Mouse (Mus musculus): ENCODE measurements around the gene Chrna5.

GRCm38 (mm10) chr9:55045001-55045400 lies 64.3 kb downstream of the Chrna5 start:
- TF ChIP-seq POLR2A (IDR thresholded peaks at IDR 0.05; ENCODE audit: control insufficient read depth, low read depth, low read length) (no peak), CTCF (IDR thresholded peaks at IDR 0.05; ENCODE audit: control insufficient read depth, insufficient read depth, insufficient replicate concordance, low read depth, low read length) (no peak)
